ENCODE assay signal across 17 mouse cellular contexts in the genomic region with DNA sequence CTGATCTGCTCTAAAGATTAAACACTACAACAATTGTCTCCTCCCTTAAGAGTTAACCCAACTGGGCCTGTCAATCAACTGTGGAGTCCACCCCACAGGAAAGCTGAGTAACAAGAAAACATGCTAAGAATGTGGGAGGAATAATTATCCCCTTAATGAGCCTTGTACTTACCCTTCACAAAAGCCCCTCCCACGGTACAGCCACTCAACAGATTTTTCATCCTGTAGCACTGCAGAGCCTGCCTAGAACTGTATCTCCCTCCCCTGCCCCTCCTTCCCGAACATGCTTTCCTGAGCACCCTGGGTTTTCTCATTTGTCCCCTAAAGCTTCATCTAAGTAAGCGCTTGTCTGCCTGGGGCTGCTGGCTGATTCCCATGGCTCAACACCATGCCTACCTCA.
A peak's percentile ranks its signal among the peaks of the same experiment; 100 is the strongest.
DNase-seq lines count a peak whose midpoint lies in the region; ATAC-seq lines count a peak whose summit lies in the region.
"Had no signal": no experiment of that assay in that cellular context is flagged by ENCODE, and none has a peak within 500 bp of the region (broad histone marks: within the 10 kb centered on the region; RNA-seq: fewer than 3 reads in every experiment).

No protein-coding gene starts in this region.

- H3K4me3 ChIP-seq in kidney, embryonic 14.5 days (ENCODE audit: low read length) = no peak overlapping the region
- no peak overlapping the region for H3K4me3 ChIP-seq in forebrain, embryonic 15.5 days
- H3K4me3 ChIP-seq in midbrain, embryonic 15.5 days = no peak overlapping the region
- H3K4me3 ChIP-seq: liver, embryonic 12.5 days; megakaryocyte, embryonic 14.5 days; neural tube, embryonic 13.5 days had no signal

- H3K9ac ChIP-seq in kidney, embryonic 14.5 days (ENCODE audit: low read depth, low read length) = no peak overlapping the region
- no peak overlapping the region for H3K9ac ChIP-seq in forebrain, embryonic 15.5 days (replicated peaks)
- H3K9ac ChIP-seq in midbrain, embryonic 15.5 days = no peak overlapping the region
- H3K9ac ChIP-seq: liver, embryonic 12.5 days; neural tube, embryonic 13.5 days had no signal

- 0 out of 2 replicates have a peak overlapping the region, but pooled peaks have one; percentile 7 for H3K27ac ChIP-seq in kidney, embryonic 14.5 days (ENCODE audit: low read depth, low read length)
- no peak overlapping the region for H3K27ac ChIP-seq in forebrain, embryonic 15.5 days (replicated peaks)
- H3K27ac ChIP-seq in midbrain, embryonic 15.5 days = no peak overlapping the region
- H3K27ac ChIP-seq: hindbrain, postnatal 0 days; liver, embryonic 12.5 days; neural tube, embryonic 13.5 days had no signal

- no peaks in the 10 kb centered on the region for H3K9me3 ChIP-seq in kidney, embryonic 14.5 days (ENCODE audit: control insufficient read depth, low read length)
- H3K9me3 ChIP-seq in forebrain, embryonic 15.5 days = no peaks in the 10 kb centered on the region
- no peaks in the 10 kb centered on the region for H3K9me3 ChIP-seq in midbrain, embryonic 15.5 days
- H3K9me3 ChIP-seq: liver, embryonic 12.5 days; megakaryocyte, embryonic 14.5 days; neural tube, embryonic 13.5 days had no signal

- no peak for DNase-seq in kidney, adult 18-20 months
- peak; percentile 64 for DNase-seq in R1 (ENCODE audit: low read depth, low spot score)
- peak; percentile 29 for DNase-seq in embryo, embryonic 11 days
- no peak for DNase-seq in adrenal gland, adult 18-20 months (ENCODE audit: low spot score in 2 of 2)
- no peak for DNase-seq in urinary bladder, postnatal 25 days (ENCODE audit: low spot score)
- DNase-seq: cerebellum, adult 11 months; cerebellum, postnatal 36 days; heart, adult 18-20 months; right cerebral cortex, postnatal 4 days had no signal

- WGBS in kidney, embryonic 14.5 days = 42% methylated on average over 3 of the region's 3 CpGs
- 9% methylated on average over 3 of the region's 3 CpGs for WGBS in forebrain, embryonic 15.5 days
- 26% methylated on average over 3 of the region's 3 CpGs for WGBS in midbrain, embryonic 15.5 days

- H3K36me3 ChIP-seq in kidney, embryonic 14.5 days (ENCODE audit: control insufficient read depth, insufficient read depth, low read length) = no peaks in the 10 kb centered on the region
- H3K36me3 ChIP-seq in forebrain, embryonic 15.5 days = no peaks in the 10 kb centered on the region
- no peaks in the 10 kb centered on the region for H3K36me3 ChIP-seq in midbrain, embryonic 15.5 days (replicated peaks)
- H3K36me3 ChIP-seq: G1E; liver, embryonic 12.5 days; neural tube, embryonic 13.5 days had no signal

- peak; percentile 18; the same call in 1 of the 2 replicates for ATAC-seq in kidney, embryonic 14.5 days (ENCODE audit: low FRiP score, low TSS enrichment)
- 0 out of 2 replicates have a peak, but pooled peaks have one; percentile 39 for ATAC-seq in forebrain, embryonic 15.5 days (replicated peaks)
- ATAC-seq in midbrain, embryonic 15.5 days (replicated peaks) = no peak
- ATAC-seq: hindbrain, postnatal 0 days; liver, embryonic 12.5 days had no signal

- no peak overlapping the region for H3K4me2 ChIP-seq in kidney, embryonic 14.5 days (replicated peaks; ENCODE audit: low read depth, low read length)
- no peak overlapping the region for H3K4me2 ChIP-seq in forebrain, embryonic 15.5 days (replicated peaks)
- H3K4me2 ChIP-seq in midbrain, embryonic 15.5 days = no peak overlapping the region
- H3K4me2 ChIP-seq: liver, embryonic 12.5 days; neural tube, embryonic 13.5 days had no signal

- no peaks in the 10 kb centered on the region for H3K27me3 ChIP-seq in kidney, embryonic 14.5 days (ENCODE audit: control insufficient read depth, insufficient read depth, low read length)
- H3K27me3 ChIP-seq in forebrain, embryonic 15.5 days = no peaks in the 10 kb centered on the region
- no peaks in the 10 kb centered on the region for H3K27me3 ChIP-seq in midbrain, embryonic 15.5 days (replicated peaks)
- H3K27me3 ChIP-seq: liver, embryonic 12.5 days; megakaryocyte, embryonic 14.5 days; neural tube, embryonic 13.5 days had no signal

- peaks cover 14% of the 10 kb centered on the region; the same call in 1 of the 2 replicates for H3K4me1 ChIP-seq in kidney, embryonic 14.5 days (ENCODE audit: control insufficient read depth, insufficient read depth, low read length)
- peaks cover 10% of the 10 kb centered on the region for H3K4me1 ChIP-seq in forebrain, embryonic 15.5 days
- peaks cover 12% of the 10 kb centered on the region for H3K4me1 ChIP-seq in midbrain, embryonic 15.5 days
- H3K4me1 ChIP-seq: liver, embryonic 12.5 days had no signal

Comparison
In these comparisons a context has a peak if more than half of its experiments do, and no peak if none do; other contexts are left out.
1. DNase-seq: peak in R1 (single experiment) and embryo, embryonic 11 days (single experiment); none in kidney, adult 18-20 months (single experiment), adrenal gland, adult 18-20 months (0 of 2) and urinary bladder, postnatal 25 days (single experiment).